Mouse (Mus musculus) B cell, adult 62 days (primary cell): Measurements from ENCODE around the gene Clasp2. TPM values are rescaled to one million over a fixed set of nuclear protein-coding genes. Genes with fewer than 3 reads are reported as not detected.

Experiments
- total RNA-seq: library from RNA; stranded (reverse); gene quantifications from 4 replicates; pipeline ENCODE4 v1.2.4, GENCODE M21; 2023

The Clasp2 gene
- total RNA-seq = 48.8 to 54.4 TPM (median 53.3 TPM) in 4 replicates

DNA sequence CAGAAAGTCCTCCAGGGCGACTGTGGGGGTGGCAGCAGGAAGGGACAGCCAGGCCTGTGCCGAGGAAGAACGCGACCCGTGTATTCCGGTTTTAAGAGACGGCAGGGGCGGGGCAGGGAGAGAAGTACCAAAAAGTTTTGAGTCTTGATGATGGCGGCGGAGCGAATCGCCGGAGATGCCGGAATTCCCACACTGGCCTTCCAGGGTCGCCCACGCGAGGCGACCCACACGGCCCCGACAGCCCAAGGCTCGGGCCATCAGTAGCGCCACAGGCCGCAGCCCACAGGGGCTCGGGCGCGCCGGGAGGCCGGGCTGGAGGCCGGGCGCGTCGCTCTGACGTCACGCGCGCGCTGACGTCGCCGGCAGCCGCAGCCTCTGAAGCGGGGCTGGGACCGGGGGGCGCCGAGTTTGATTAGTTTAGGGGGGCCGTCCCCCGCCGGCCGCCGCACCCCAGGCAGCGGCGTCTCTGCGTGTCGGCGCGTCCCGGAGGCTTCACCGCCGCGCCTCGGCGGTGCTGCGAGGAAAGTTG, at the start of gene Clasp2:
TSS of gene Clasp2 (plus strand) at position 366 of the 529 bp plus-strand sequence.

DNA sequence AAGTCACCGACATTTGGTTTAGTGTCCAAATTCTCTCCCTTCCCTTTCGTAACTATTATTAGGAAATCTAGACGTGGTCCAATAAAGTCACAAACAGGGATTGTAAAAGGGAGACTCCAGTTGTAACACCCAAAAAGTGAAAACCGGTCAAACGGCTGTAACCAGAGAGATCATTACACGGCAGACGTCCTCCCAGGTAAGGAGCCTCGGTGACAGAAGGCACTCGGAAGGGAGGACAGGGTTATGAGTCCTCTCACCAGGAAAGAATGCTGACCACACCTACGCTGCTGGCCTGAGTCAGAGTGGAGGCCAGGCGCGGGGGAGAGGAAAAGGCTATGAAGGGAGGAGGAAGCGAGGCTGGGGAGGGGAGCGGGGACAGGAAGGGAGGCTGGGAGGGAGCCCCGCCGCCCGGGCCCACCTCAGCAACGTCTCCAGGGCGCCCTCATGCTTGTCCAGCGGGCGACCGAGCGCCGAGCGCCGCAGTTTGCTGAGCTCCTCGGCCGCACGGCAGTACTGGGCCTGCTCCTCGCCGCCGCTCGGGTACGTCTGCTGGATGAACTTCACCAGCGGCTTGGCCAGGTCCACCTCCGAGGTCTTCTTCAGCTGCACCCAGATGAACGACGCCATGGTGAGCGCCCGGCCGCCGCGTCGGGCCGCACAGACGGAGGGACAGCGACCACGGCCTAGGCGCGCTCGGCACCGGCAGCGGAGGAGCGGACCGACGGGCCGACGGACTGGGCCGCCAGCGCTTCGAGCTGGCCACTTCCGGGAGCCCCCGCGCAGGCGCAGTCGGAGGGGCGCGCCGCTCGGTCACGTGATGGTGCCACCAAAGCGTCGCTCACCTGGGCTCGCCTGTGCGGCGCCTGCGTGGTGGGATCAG, 33.6 kb upstream of the Clasp2 start, which contains the start of gene Pdcd6ip:
TSS of gene Pdcd6ip (minus strand) at position 779 of the 880 bp plus-strand sequence.

GRCm38 (mm10) chr9:113930534-113931374, 189.5 kb downstream of the Clasp2 start, which contains the start of gene Ubp1:
Ubp1 (plus strand) TSS chr9:113930934.

Other genes starting within 250 kb of the Clasp2 start
- 129 to 143 TPM (median 134 TPM) in 4 replicates for gene Pdcd6ip, start 33.2 kb upstream of the Clasp2 start, total RNA-seq
- 146 to 157 TPM (median 154 TPM) in 4 replicates for gene Ubp1, start 189.5 kb downstream of the Clasp2 start, total RNA-seq